Mouse (Mus musculus) embryonic facial prominence, embryonic 14.5 days (tissue): ENCODE measurements at regions not wholly inside any gene's neighbourhood (a gene's known extent, or its start where the extent isn't known, plus 50 kb on each side); places are given as distances from the start of the nearest gene placed in this dataset.

Source experiments
- ATAC-seq: fragments of 200-750 bp; cut with Nextera tagmentation; 2 replicates; pipeline ENCODE4 v1.8.0; 2017; ENCODE audit warnings: low read depth, moderate number of reproducible peaks, moderate TSS enrichment
- DNase-seq: peaks from one replicate; pipeline ENCODE4 v3.0.0-alpha.2; 2015; ENCODE audit warnings: low spot score
- H3K27ac ChIP-seq: fragments of 300-500 bp; sonication (generic); replicated peaks from 2 replicates; pipeline ENCODE4 v1.5.1; 2014; ENCODE audit warnings: low read depth, mild to moderate bottlenecking, low read length, moderate library complexity
- H3K27me3 ChIP-seq: fragments of 300-500 bp; sonication (generic); replicated peaks from 2 replicates; pipeline ENCODE4 v1.6.1; 2014; ENCODE audit warnings: low read length; ENCODE audit not compliant: control insufficient read depth, insufficient read depth
- H3K36me3 ChIP-seq: fragments of 300-500 bp; sonication (generic); 2 replicates; pipeline ENCODE4 v1.6.1; 2014; ENCODE audit warnings: low read length, mixed read lengths; ENCODE audit not compliant: control insufficient read depth, insufficient read depth
- H3K4me1 ChIP-seq: fragments of 300-500 bp; sonication (generic); 2 replicates; pipeline ENCODE4 v1.6.1; 2014; ENCODE audit warnings: antibody characterized with exemption, low read length; ENCODE audit not compliant: control insufficient read depth, insufficient read depth
- H3K4me2 ChIP-seq: fragments of 300-500 bp; sonication (generic); 2 replicates; pipeline ENCODE4 v1.6.1; 2014; ENCODE audit warnings: low read depth, mild to moderate bottlenecking, low read length, moderate library complexity, mixed read lengths
- H3K4me3 ChIP-seq: fragments of 300-500 bp; sonication (generic); 2 replicates; pipeline ENCODE4 v1.5.1; 2014; ENCODE audit warnings: low read depth, mild to moderate bottlenecking, low read length
- H3K9ac ChIP-seq: fragments of 300-500 bp; sonication (generic); 2 replicates; pipeline ENCODE4 v1.6.1; 2014; ENCODE audit warnings: low read depth, mild to moderate bottlenecking, low read length, moderate library complexity, mixed read lengths
- H3K9me3 ChIP-seq: fragments of 300-500 bp; sonication (generic); 2 replicates; pipeline ENCODE4 v1.6.1; 2016; ENCODE audit warnings: low read length; ENCODE audit not compliant: control insufficient read depth
- WGBS: fragments of 180-500 bp; shearing (Covaris S2); extraction: QIAGEN DNeasy Blood & Tissue Kit; methylation state at CpG from one replicate; pipeline ENCODE4 v1.1.7; 2014; 5-methylcytosine and 5-hydroxymethylcytosine counted together

- Histone ChIP-seq H3K27me3 (peaks cover 3% of the 10 kb centered on the region; the same call in 1 of the 2 replicates), H3K27ac (no peak overlapping the region), H3K9ac (no peak overlapping the region), H3K36me3 (no peaks in the 10 kb centered on the region), H3K9me3 (peaks cover 11% of the 10 kb centered on the region; the same call in 1 of the 2 replicates), H3K4me1 (no peaks in the 10 kb centered on the region), H3K4me3 (no peak overlapping the region), H3K4me2 (no peak overlapping the region)
- WGBS = 70% methylated on average over 15 of the region's 15 CpGs
- DNase-seq = no peak
- no peak for ATAC-seq
Observed at GRCm38 (mm10) chr8:89261163-89261812, 217.3 kb upstream of the Sall1 start.

- no peak overlapping the region for H3K9ac ChIP-seq
- no peaks in the 10 kb centered on the region for H3K4me1 ChIP-seq
- no peak overlapping the region for H3K4me3 ChIP-seq
- no peak overlapping the region for H3K27ac ChIP-seq
- no peaks in the 10 kb centered on the region for H3K36me3 ChIP-seq
- 65% methylated on average over 5 of the region's 5 CpGs for WGBS
- DNase-seq = no peak
- H3K9me3 ChIP-seq = peaks cover 4% of the 10 kb centered on the region; the same call in 1 of the 2 replicates
- no peak for ATAC-seq
- no peak overlapping the region for H3K4me2 ChIP-seq
- peaks cover 3% of the 10 kb centered on the region; the same call in 1 of the 2 replicates for H3K27me3 ChIP-seq
Observed at GRCm38 (mm10) chr8:89259881-89260280, 215.9 kb upstream of the Sall1 start.

- Histone ChIP-seq H3K27me3 (peaks cover 26% of the 10 kb centered on the region), H3K9me3 (no peaks in the 10 kb centered on the region), H3K27ac (no peak overlapping the region), H3K9ac (no peak overlapping the region), H3K36me3 (no peaks in the 10 kb centered on the region), H3K4me2 (no peak overlapping the region), H3K4me3 (no peak overlapping the region), H3K4me1 (peaks cover 4% of the 10 kb centered on the region; the same call in 1 of the 2 replicates)
- ATAC-seq (no peak), DNase-seq (no peak)
- 67% methylated on average over 4 of the region's 4 CpGs for WGBS
Observed at GRCm38 (mm10) chr8:89246342-89246741, 202.4 kb upstream of the Sall1 start.

- DNase-seq (peak; percentile 39), ATAC-seq (no peak)
- Histone ChIP-seq H3K4me2 (peak overlapping the region; percentile 55), H3K9me3 (no peaks in the 10 kb centered on the region), H3K9ac (peak overlapping the region; percentile 34), H3K4me1 (peaks cover 4% of the 10 kb centered on the region; the same call in 1 of the 2 replicates), H3K27me3 (peaks cover 26% of the 10 kb centered on the region), H3K36me3 (no peaks in the 10 kb centered on the region), H3K27ac (no peak overlapping the region), H3K4me3 (peak overlapping the region; percentile 26; the same call in 1 of the 2 replicates)
- WGBS = 24% methylated on average over 25 of the region's 25 CpGs
Observed at GRCm38 (mm10) chr8:89245131-89245751, 201.3 kb upstream of the Sall1 start.

GRCm38 (mm10) chr8:89241686-89242085 is 197.7 kb upstream of the Sall1 start:
- ATAC-seq = no peak
- Histone ChIP-seq H3K4me2 (no peak overlapping the region), H3K9ac (no peak overlapping the region), H3K36me3 (no peaks in the 10 kb centered on the region), H3K27ac (no peak overlapping the region), H3K4me3 (no peak overlapping the region), H3K27me3 (peaks cover 26% of the 10 kb centered on the region), H3K4me1 (peaks cover 4% of the 10 kb centered on the region; the same call in 1 of the 2 replicates), H3K9me3 (no peaks in the 10 kb centered on the region)
- 46% methylated on average over 5 of the region's 5 CpGs for WGBS
- no peak for DNase-seq

- no peak overlapping the region for H3K4me3 ChIP-seq
- DNase-seq (no peak), ATAC-seq (no peak)
- H3K9ac ChIP-seq = no peak overlapping the region
- no peak overlapping the region for H3K4me2 ChIP-seq
- H3K36me3 ChIP-seq = no peaks in the 10 kb centered on the region
- H3K27me3 ChIP-seq = peaks cover 17% of the 10 kb centered on the region
- H3K27ac ChIP-seq = no peak overlapping the region
- 85% methylated on average over 2 of the region's 2 CpGs for WGBS
- H3K4me1 ChIP-seq = no peaks in the 10 kb centered on the region
- H3K9me3 ChIP-seq = no peaks in the 10 kb centered on the region
Observed at GRCm38 (mm10) chr8:89239626-89240025, 195.7 kb upstream of the Sall1 start.

- Histone ChIP-seq H3K27me3 (no peaks in the 10 kb centered on the region), H3K4me2 (no peak overlapping the region), H3K4me1 (no peaks in the 10 kb centered on the region), H3K4me3 (no peak overlapping the region), H3K36me3 (no peaks in the 10 kb centered on the region), H3K9ac (no peak overlapping the region), H3K27ac (no peak overlapping the region), H3K9me3 (no peaks in the 10 kb centered on the region)
- ATAC-seq (no peak), DNase-seq (no peak)
Observed at GRCm38 (mm10) chr8:89234041-89234440, 190.1 kb upstream of the Sall1 start.

- Histone ChIP-seq H3K4me2 (no peak overlapping the region), H3K9ac (no peak overlapping the region), H3K27ac (no peak overlapping the region), H3K4me3 (no peak overlapping the region), H3K27me3 (no peaks in the 10 kb centered on the region), H3K9me3 (no peaks in the 10 kb centered on the region), H3K36me3 (no peaks in the 10 kb centered on the region), H3K4me1 (no peaks in the 10 kb centered on the region)
- 92% methylated on average over 1 of the region's 1 CpGs for WGBS
- no peak for DNase-seq
- ATAC-seq = no peak
Observed at GRCm38 (mm10) chr8:89232318-89232717, 188.4 kb upstream of the Sall1 start.

GRCm38 (mm10) chr8:89229144-89229543 is 185.2 kb upstream of the Sall1 start:
- Histone ChIP-seq H3K27me3 (no peaks in the 10 kb centered on the region), H3K9me3 (no peaks in the 10 kb centered on the region), H3K27ac (no peak overlapping the region), H3K9ac (no peak overlapping the region), H3K4me1 (no peaks in the 10 kb centered on the region), H3K4me3 (no peak overlapping the region), H3K36me3 (no peaks in the 10 kb centered on the region), H3K4me2 (no peak overlapping the region)
- no peak for DNase-seq
- 84% methylated on average over 3 of the region's 3 CpGs for WGBS
- ATAC-seq = no peak
